Mouse (Mus musculus) liver, embryonic 14.5 days (tissue): Measurements from ENCODE around the gene Efcab1.

ENCODE experiments used
- CTCF ChIP-seq: IDR thresholded peaks from 2 replicates; pipeline ENCODE4 v1.5.1; 2016; ENCODE audit warnings: antibody characterized with exemption, low read depth, control low read depth
- EP300 ChIP-seq: IDR thresholded peaks from 2 replicates; pipeline ENCODE4 v1.6.1; 2016; ENCODE audit warnings: antibody characterized with exemption, low read depth

GRCm38 (mm10) chr16:14894713-14895112 lies 11.7 kb upstream of the Efcab1 start:
- no peak for TF ChIP-seq CTCF
- TF ChIP-seq EP300, result no peak
